Mouse (Mus musculus): ENCODE measurements around the gene Tmem102. TPM values are rescaled to one million over a fixed set of nuclear protein-coding genes. Genes with fewer than 3 reads are reported as not detected.

Tmem102 gene
- polyA plus RNA-seq, 1 experiment: 0.61 TPM

DNA sequence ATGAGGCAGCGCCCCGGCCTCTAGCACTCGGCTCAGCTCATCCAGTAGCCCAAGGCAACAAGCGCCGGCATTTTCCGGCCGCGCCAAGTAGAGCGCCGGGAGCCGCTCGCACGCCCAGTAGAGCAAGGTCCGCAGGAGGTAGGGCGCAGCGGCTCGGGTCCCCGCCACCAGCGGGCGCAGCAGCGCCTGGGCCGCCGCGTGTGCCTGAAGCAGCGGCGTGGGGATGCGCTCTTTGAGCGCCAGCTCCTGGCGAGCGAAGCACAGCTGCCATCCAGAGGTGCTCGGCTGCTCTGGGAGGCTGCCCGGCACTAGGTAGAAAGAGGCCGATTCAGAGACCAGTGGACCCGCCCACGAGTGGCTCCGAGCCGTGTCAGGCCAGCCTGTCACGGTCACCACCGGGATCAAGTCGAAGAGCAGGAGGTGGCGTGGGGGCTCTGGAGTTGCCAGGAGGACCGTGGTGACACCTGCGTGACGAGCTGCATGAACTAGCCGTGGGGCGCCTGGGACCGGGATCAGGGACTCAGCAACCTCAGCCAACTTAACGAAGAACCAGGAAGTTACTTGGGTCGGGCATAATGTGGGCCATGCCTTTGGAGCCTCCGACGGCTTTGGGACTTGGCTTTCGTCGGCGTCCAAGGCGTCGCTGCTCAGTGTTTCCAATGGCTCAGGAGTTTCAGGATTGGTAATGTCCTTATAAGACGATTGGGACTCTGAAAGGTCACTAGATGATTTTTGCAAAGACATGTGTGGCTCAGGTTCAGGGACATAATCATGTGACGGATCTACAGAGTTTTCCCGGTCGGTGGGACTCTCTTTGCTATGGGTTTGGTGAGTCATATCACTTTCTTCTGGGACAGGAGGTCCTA, 1.4 kb downstream of the Tmem102 start:
- Histone ChIP-seq H3K4me3 (peak overlapping the region; percentile 65), H3K79me2 (ENCODE audit: control insufficient read depth, insufficient read depth) (no peaks in the 10 kb centered on the region), H3K4me2 (ENCODE audit: low read depth) (peak overlapping the region; percentile 99), H3K36me3 (ENCODE audit: control insufficient read depth, insufficient read depth) (no peaks in the 10 kb centered on the region), H3ac (ENCODE audit: control insufficient read depth, insufficient read length) (no peak overlapping the region), H3K27me3 (ENCODE audit: control insufficient read depth, insufficient read depth, insufficient read length) (no peaks in the 10 kb centered on the region)
- no peak for TF ChIP-seq E2F4 (IDR thresholded peaks at IDR 0.05; ENCODE audit: insufficient read depth)
- peak; percentile 50 for TF ChIP-seq POLR2A (IDR thresholded peaks at IDR 0.05; ENCODE audit: insufficient read length, low read depth)
- TF ChIP-seq MYOG (IDR thresholded peaks at IDR 0.05; ENCODE audit: control insufficient read depth in 1 of 3, insufficient read depth in 1 of 3, insufficient read length in 2 of 3, low read depth in 2 of 3): peak in 1 of 3 experiments; percentile 64
- peak in 2 of 3 experiments; percentile 1 to 36 for TF ChIP-seq MYOD1 (IDR thresholded peaks at IDR 0.05; ENCODE audit: control insufficient read depth in 1 of 3, insufficient read length in 2 of 3, low read depth in 2 of 3)
- peak; percentile 40 for TF ChIP-seq SRF (IDR thresholded peaks at IDR 0.05; ENCODE audit: control insufficient read depth, insufficient read length, low read depth)

DNA sequence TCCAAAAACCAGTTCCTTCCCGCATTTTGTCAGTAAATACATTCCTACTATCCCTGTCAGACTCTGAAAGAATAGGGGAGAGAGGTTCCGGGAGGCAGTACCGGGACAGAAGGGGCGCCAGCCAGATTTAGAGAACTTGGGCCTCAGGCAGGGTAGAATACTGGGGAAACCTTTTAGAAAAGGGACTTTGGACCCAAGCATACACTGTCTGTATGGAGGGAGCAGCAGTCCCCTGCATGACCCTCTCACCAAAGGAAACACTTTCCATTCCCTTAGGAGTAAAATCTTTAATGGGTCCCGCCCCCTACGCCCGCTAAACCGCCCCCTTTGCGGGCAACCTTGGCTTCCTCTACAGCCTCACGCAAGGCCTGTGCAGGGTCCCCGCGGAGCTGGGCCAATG, 2.1 kb downstream of the Tmem102 start:
- no peak for TF ChIP-seq E2F4 (IDR thresholded peaks at IDR 0.05; ENCODE audit: insufficient read depth)
- no peak for TF ChIP-seq TCF3 (IDR thresholded peaks at IDR 0.05; ENCODE audit: insufficient read length, low read depth)
- no peak for TF ChIP-seq POLR2AphosphoS2 (IDR thresholded peaks at IDR 0.05; ENCODE audit: insufficient read length, low read depth)
- TF ChIP-seq TCF12 (IDR thresholded peaks at IDR 0.05; ENCODE audit: insufficient read depth, poor library complexity, severe bottlenecking): no peak
- no peak for TF ChIP-seq USF1 (IDR thresholded peaks at IDR 0.05; ENCODE audit: low read depth)
- TF ChIP-seq POLR2A (IDR thresholded peaks at IDR 0.05; ENCODE audit: insufficient read length, low read depth): no peak
- no peak for TF ChIP-seq SRF (IDR thresholded peaks at IDR 0.05; ENCODE audit: control insufficient read depth, insufficient read length, low read depth)
- no peak for TF ChIP-seq REST (IDR thresholded peaks at IDR 0.05; ENCODE audit: insufficient read depth, insufficient read length)
- no peak for TF ChIP-seq MYOG (IDR thresholded peaks at IDR 0.05; ENCODE audit: control insufficient read depth in 1 of 3, insufficient read depth in 1 of 3, insufficient read length in 2 of 3, low read depth in 2 of 3)
- no peak for TF ChIP-seq MAX (IDR thresholded peaks at IDR 0.05; ENCODE audit: low read depth)
- TF ChIP-seq CEBPB (IDR thresholded peaks at IDR 0.05; ENCODE audit: insufficient read depth, poor library complexity, severe bottlenecking): no peak
- no peak for TF ChIP-seq MYOD1 (IDR thresholded peaks at IDR 0.05; ENCODE audit: control insufficient read depth in 1 of 3, insufficient read length in 2 of 3, low read depth in 2 of 3)
- Histone ChIP-seq H3K4me2 (ENCODE audit: low read depth) (peak overlapping the region; percentile 99), H3K4me3 (peak overlapping the region; percentile 65), H3ac (ENCODE audit: control insufficient read depth, insufficient read length) (peak overlapping the region; percentile 3), H3K79me2 (ENCODE audit: control insufficient read depth, insufficient read depth) (no peaks in the 10 kb centered on the region), H3K36me3 (ENCODE audit: control insufficient read depth, insufficient read depth) (no peaks in the 10 kb centered on the region), H3K27me3 (ENCODE audit: control insufficient read depth, insufficient read depth, insufficient read length) (no peaks in the 10 kb centered on the region)

DNA sequence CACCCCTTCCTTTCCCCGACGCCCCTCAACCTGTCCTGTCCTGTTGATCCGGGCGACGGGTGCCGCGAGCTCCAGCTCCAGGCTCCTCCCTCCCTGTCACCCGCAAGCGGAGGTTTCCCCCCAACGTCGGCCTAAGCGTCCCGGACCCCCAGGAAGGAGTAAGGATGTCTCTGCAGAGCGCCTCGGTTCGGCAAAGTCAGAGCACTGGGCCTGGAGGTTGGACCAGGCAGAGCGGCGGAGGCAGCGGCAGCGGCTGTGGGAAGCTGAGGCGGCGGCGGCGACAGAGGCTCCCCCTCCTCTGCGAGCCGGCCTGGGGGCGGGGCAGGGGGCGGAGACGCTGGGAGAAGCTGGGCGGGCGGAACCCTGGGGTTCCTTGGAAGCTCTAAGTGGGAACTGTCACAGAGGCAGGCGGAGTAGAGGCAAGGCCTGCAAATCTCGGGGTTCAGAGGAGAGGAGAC, 2.7 kb downstream of the Tmem102 start:
- Histone ChIP-seq H3K36me3 (ENCODE audit: control insufficient read depth, insufficient read depth) (no peaks in the 10 kb centered on the region), H3K27me3 (ENCODE audit: control insufficient read depth, insufficient read depth, insufficient read length) (no peaks in the 10 kb centered on the region), H3K79me2 (ENCODE audit: control insufficient read depth, insufficient read depth) (no peaks in the 10 kb centered on the region), H3K4me3 (peak overlapping the region; percentile 65), H3K4me2 (ENCODE audit: low read depth) (peak overlapping the region; percentile 99), H3ac (ENCODE audit: control insufficient read depth, insufficient read length) (peak overlapping the region; percentile 3)
- TF ChIP-seq MYOG (IDR thresholded peaks at IDR 0.05; ENCODE audit: control insufficient read depth in 1 of 3, insufficient read depth in 1 of 3, insufficient read length in 2 of 3, low read depth in 2 of 3) (peak in 1 of 3 experiments; percentile 31), MYOD1 (IDR thresholded peaks at IDR 0.05; ENCODE audit: control insufficient read depth in 1 of 3, insufficient read length in 2 of 3, low read depth in 2 of 3) (peak in 1 of 3 experiments; percentile 19), TCF12 (IDR thresholded peaks at IDR 0.05; ENCODE audit: insufficient read depth, poor library complexity, severe bottlenecking) (no peak), POLR2A (IDR thresholded peaks at IDR 0.05; ENCODE audit: insufficient read length, low read depth) (peak; percentile 86), POLR2AphosphoS2 (IDR thresholded peaks at IDR 0.05; ENCODE audit: insufficient read length, low read depth) (peak; percentile 89)

DNA sequence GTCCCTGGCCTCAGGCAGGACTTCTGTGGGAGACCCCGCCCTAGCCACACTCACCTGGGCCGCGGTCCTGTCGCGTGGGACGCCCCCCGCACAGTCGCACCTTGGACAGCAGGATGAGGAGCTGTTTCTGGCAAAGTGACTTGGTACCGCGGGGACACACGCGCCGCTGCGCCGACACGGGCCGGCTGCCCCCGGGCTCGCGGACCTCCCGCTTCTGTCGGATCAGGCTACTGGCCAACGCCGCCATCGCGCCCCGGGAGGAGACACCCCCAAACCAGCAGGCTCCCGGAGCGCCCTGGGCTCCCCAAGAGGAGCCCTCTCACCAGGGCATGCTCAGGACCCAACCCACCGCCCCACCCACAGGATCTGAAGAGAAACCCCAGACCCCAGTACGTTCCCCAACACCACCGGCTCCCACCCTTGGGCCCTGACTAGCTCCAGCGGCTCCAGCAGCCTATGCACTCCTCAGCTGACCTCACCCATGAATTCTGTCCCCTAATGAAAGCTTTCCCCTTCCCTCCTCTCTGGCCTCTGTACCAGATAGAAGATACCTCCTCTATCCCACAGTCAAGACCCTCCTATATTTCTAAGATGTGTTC, 3.9 kb downstream of the Tmem102 start, which contains the start of gene Fgf11:
Fgf11 (minus strand) TSS at position 479 of the 599 bp plus-strand sequence.
- peak in 1 of 3 experiments; percentile 30 for TF ChIP-seq MYOG (IDR thresholded peaks at IDR 0.05; ENCODE audit: control insufficient read depth in 1 of 3, insufficient read depth in 1 of 3, insufficient read length in 2 of 3, low read depth in 2 of 3)
- no peak for TF ChIP-seq MYOD1 (IDR thresholded peaks at IDR 0.05; ENCODE audit: control insufficient read depth in 1 of 3, insufficient read length in 2 of 3, low read depth in 2 of 3)
- no peak for TF ChIP-seq TCF3 (IDR thresholded peaks at IDR 0.05; ENCODE audit: insufficient read length, low read depth)
- TF ChIP-seq MAX (IDR thresholded peaks at IDR 0.05; ENCODE audit: low read depth): no peak
- TF ChIP-seq POLR2AphosphoS2 (IDR thresholded peaks at IDR 0.05; ENCODE audit: insufficient read length, low read depth): peak; percentile 30
- no peak for TF ChIP-seq USF1 (IDR thresholded peaks at IDR 0.05; ENCODE audit: low read depth)
- no peak for TF ChIP-seq E2F4 (IDR thresholded peaks at IDR 0.05; ENCODE audit: insufficient read depth)
- no peak for TF ChIP-seq CEBPB (IDR thresholded peaks at IDR 0.05; ENCODE audit: insufficient read depth, poor library complexity, severe bottlenecking)
- TF ChIP-seq POLR2A (IDR thresholded peaks at IDR 0.05; ENCODE audit: insufficient read length, low read depth): peak; percentile 19
- no peak for TF ChIP-seq REST (IDR thresholded peaks at IDR 0.05; ENCODE audit: insufficient read depth, insufficient read length)
- TF ChIP-seq TCF12 (IDR thresholded peaks at IDR 0.05; ENCODE audit: insufficient read depth, poor library complexity, severe bottlenecking): no peak
- no peak for TF ChIP-seq SRF (IDR thresholded peaks at IDR 0.05; ENCODE audit: control insufficient read depth, insufficient read length, low read depth)
- no peaks in the 10 kb centered on the region for H3K27me3 ChIP-seq (ENCODE audit: control insufficient read depth, insufficient read depth, insufficient read length)
- no peaks in the 10 kb centered on the region for H3K79me2 ChIP-seq (ENCODE audit: control insufficient read depth, insufficient read depth)
- peak within 1 kb of the TSS; percentile 65 for H3K4me3 ChIP-seq
- H3K4me2 ChIP-seq (ENCODE audit: low read depth): peak within 1 kb of the TSS; percentile 99
- peaks cover 4% of the 10 kb centered on the region for H3K36me3 ChIP-seq (ENCODE audit: control insufficient read depth, insufficient read depth)
- peak within 1 kb of the TSS; percentile 3 for H3ac ChIP-seq (ENCODE audit: control insufficient read depth, insufficient read length)

Data from myocyte (in vitro differentiated cells).